Mouse (Mus musculus) embryonic facial prominence, embryonic 13.5 days (tissue): ENCODE results near the gene Gpr65. TPM values are rescaled to one million over a fixed set of nuclear protein-coding genes. Genes with fewer than 3 reads are reported as not detected.
"Not testable (repeated sequence)": the region's sequence is repeated elsewhere in the genome, so short reads cannot be mapped to it uniquely, and the experiment has no call there.

Experiments used
- ATAC-seq: fragments of 200-750 bp; cut with Nextera tagmentation; 2 replicates; pipeline ENCODE4 v1.8.0; 2017; ENCODE audit warnings: low read depth; ENCODE audit not compliant: insufficient number of reproducible peaks, insufficient read depth, low FRiP score, low TSS enrichment
- H3K27ac ChIP-seq: fragments of 300-500 bp; sonication (generic); 2 replicates; pipeline ENCODE4 v1.5.1; 2015; ENCODE audit warnings: moderate library complexity, mild to moderate bottlenecking, inconsistent platforms
- H3K27me3 ChIP-seq: fragments of 300-500 bp; sonication (generic); 2 replicates; pipeline ENCODE4 v1.6.1; 2015; ENCODE audit warnings: mild to moderate bottlenecking, inconsistent platforms
- H3K36me3 ChIP-seq: fragments of 300-500 bp; sonication (generic); 2 replicates; pipeline ENCODE4 v1.6.1; 2015; ENCODE audit warnings: mild to moderate bottlenecking, inconsistent platforms
- H3K4me1 ChIP-seq: fragments of 300-500 bp; sonication (generic); 2 replicates; pipeline ENCODE4 v1.6.1; 2015; ENCODE audit warnings: inconsistent platforms
- H3K4me2 ChIP-seq: fragments of 300-500 bp; sonication (generic); 2 replicates; pipeline ENCODE4 v1.6.1; 2015; ENCODE audit warnings: moderate library complexity, mild to moderate bottlenecking, inconsistent platforms
- H3K4me3 ChIP-seq: fragments of 300-500 bp; sonication (generic); 2 replicates; pipeline ENCODE4 v1.5.1; 2015; ENCODE audit warnings: mild to moderate bottlenecking, inconsistent platforms
- H3K9ac ChIP-seq: fragments of 300-500 bp; sonication (generic); 2 replicates; pipeline ENCODE4 v1.6.1; 2015; ENCODE audit warnings: mild to moderate bottlenecking, inconsistent platforms
- H3K9me3 ChIP-seq: fragments of 300-500 bp; sonication (generic); 2 replicates; pipeline ENCODE4 v1.6.1; 2016; ENCODE audit warnings: inconsistent platforms
- WGBS: fragments of 180-500 bp; shearing (Covaris S2); methylation state at CpG from one replicate; pipeline ENCODE4 v1.1.7; 2015; ENCODE audit warnings: mixed read lengths; 5-methylcytosine and 5-hydroxymethylcytosine counted together
- polyA plus RNA-seq: library from polyadenylated mRNA; unstranded; fragments of >200 nt; fragmentation: Nextera tagmentation; extraction: Ambion mirVana; gene quantifications from 2 replicates; pipeline ENCODE4 v1.2.1, GENCODE M21; 2015

The Gpr65 gene
- polyA plus RNA-seq, 1 experiment from 2014 or later: 1.0 TPM

DNA sequence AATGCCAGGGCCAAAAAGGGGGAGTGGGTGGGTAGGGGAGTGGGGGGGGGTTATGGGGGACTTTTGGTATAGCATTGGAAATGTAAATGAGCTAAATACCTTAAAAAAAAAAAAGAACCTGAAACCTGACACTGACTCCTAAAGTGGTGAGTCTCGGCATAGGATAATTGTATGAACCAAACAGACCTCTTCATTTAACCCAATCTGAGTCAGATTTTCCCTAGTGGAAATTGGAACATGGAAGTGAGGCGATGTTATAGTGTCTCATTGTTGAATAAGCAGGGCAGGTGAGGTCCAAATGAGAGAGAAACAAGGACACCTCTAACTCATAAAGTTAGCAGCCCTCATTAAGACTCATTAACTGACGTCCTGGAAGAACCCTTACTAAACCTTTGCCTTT is 16.0 kb downstream of the Gpr65 start:
- ATAC-seq: no peak
- H3K4me1 ChIP-seq: peaks cover 10% of the 10 kb centered on the region
- H3K9ac ChIP-seq: no peak overlapping the region
- WGBS: 62% methylated on average over 3 of the region's 3 CpGs
- no peak overlapping the region for H3K27ac ChIP-seq
- no peaks in the 10 kb centered on the region for H3K36me3 ChIP-seq
- no peaks in the 10 kb centered on the region for H3K27me3 ChIP-seq
- no peaks in the 10 kb centered on the region for H3K9me3 ChIP-seq
- H3K4me3 ChIP-seq: no peak overlapping the region
- H3K4me2 ChIP-seq: no peak overlapping the region

DNA sequence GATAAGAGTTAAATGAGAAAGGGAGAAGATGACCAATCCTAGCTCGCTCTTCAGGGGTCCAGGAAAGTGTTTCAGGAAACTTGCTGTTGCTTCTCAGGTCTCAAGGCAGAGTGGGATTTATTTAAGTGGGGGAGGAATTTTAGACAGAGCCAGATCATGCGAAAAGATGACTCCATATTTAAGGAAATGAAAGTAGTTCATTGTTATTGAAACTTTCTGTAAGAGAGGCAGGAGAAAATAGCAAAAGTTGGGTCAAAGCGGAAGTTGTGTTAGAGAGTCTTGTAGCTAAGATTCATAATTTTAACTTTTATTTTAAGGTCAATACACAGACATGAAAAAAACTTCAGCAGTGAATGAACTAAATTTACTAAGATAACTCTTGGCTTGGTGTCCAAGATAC is 22.0 kb downstream of the Gpr65 start:
- Histone ChIP-seq H3K27ac (no peak overlapping the region), H3K4me2 (no peak overlapping the region), H3K36me3 (no peaks in the 10 kb centered on the region), H3K4me1 (no peaks in the 10 kb centered on the region), H3K27me3 (no peaks in the 10 kb centered on the region), H3K4me3 (no peak overlapping the region), H3K9me3 (no peaks in the 10 kb centered on the region), H3K9ac (no peak overlapping the region)
- 77% methylated on average over 3 of the region's 3 CpGs for WGBS
- no peak for ATAC-seq

DNA sequence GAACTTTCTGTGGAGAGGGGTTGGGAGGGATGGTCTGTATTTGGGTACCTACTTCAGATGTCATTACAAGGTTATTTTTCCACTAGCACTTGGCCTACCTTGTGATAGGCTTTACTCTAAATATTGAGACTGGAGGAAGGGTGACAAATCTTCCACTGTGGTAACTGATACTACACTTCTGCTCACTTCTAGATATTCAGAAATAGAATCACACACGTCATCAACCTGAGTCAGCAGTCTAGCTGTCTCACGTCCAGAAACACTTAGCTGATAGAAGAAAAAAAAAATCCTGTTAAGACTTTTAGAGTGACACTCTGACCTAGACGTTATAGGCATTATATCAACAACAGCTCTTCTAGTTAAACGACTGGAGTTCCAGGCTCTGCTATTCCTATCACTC is 23.8 kb downstream of the Gpr65 start:
- Histone ChIP-seq H3K27me3 (no peaks in the 10 kb centered on the region), H3K9ac (no peak overlapping the region), H3K4me2 (no peak overlapping the region), H3K4me1 (no peaks in the 10 kb centered on the region), H3K36me3 (no peaks in the 10 kb centered on the region), H3K9me3 (no peaks in the 10 kb centered on the region), H3K27ac (no peak overlapping the region), H3K4me3 (no peak overlapping the region)
- WGBS: 76% methylated on average over 4 of the region's 4 CpGs
- ATAC-seq: no peak

DNA sequence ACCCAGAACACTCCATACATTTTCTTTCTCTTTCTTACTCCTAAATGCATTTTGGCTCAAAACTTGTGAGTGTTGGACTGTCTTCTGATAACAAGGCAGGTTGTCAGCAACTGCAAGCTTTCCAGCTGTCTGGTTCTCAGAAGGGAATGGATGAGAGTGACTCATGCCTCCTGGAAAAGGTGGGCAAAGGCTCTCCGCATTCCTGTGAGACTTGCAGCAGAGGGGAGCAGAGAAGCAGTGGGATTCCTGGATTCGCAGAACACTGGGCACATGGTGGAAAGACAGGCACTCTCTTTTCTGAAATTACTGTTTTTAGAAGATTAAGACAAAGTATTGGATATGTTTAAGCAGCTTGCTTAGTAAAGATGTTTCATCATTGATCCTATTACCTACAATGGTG is 25.8 kb downstream of the Gpr65 start:
- Histone ChIP-seq H3K27me3 (no peaks in the 10 kb centered on the region), H3K4me2 (no peak overlapping the region), H3K27ac (no peak overlapping the region), H3K9me3 (no peaks in the 10 kb centered on the region), H3K4me3 (no peak overlapping the region), H3K4me1 (no peaks in the 10 kb centered on the region), H3K9ac (no peak overlapping the region), H3K36me3 (no peaks in the 10 kb centered on the region)
- 89% methylated on average over 2 of the region's 2 CpGs for WGBS
- no peak for ATAC-seq

DNA sequence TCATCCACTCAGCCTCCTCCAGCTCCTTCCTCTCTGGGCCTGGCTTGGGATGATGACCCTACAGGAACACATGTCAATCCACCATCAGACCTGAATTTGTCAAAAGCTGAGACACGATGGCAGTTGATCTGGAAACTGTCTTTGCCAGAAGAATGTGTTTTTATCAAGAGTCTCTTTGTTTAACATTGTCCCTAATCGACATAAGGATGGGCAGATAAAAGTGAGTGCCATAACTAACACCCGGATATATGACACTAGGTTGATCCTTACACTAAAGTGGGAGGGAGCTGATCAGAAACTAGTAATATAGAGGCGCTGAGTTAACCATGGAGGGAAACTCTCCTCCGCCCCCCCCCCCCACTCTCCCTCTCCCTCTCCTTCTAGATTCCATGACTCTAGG is 33.5 kb downstream of the Gpr65 start:
- Histone ChIP-seq H3K9ac (no peak overlapping the region), H3K4me3 (no peak overlapping the region), H3K9me3 (no peaks in the 10 kb centered on the region), H3K36me3 (no peaks in the 10 kb centered on the region), H3K4me2 (no peak overlapping the region), H3K27me3 (no peaks in the 10 kb centered on the region), H3K27ac (no peak overlapping the region), H3K4me1 (no peaks in the 10 kb centered on the region)
- whole genome bisulfite sequencing: 84% methylated on average over 5 of the region's 5 CpGs
- no peak for ATAC-seq

DNA sequence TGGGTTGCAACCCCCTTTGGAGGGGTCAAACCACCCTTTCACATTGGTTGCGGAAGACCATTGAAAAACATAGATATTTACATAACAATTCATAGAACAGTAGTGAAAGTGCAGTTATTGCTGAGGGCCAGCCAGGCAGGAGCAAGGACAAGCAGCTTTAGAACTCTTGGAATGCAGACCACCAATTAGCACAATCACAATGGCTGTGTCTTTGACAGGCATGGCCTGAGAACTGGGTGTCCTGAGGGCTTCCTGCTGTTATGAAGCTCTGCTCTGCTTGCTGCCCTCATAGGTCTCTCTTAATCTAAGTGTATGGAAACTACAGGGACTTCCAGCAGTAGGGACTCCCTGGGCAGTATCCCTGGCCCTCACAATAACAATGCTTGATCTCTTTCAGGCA is 34.6 kb downstream of the Gpr65 start:
- H3K9ac ChIP-seq: no peak overlapping the region
- no peak overlapping the region for H3K4me2 ChIP-seq
- H3K4me1 ChIP-seq: no peaks in the 10 kb centered on the region
- 87% methylated on average over 1 of the region's 1 CpGs for WGBS
- H3K9me3 ChIP-seq: no peaks in the 10 kb centered on the region
- no peak overlapping the region for H3K27ac ChIP-seq
- H3K4me3 ChIP-seq: no peak overlapping the region
- H3K36me3 ChIP-seq: no peaks in the 10 kb centered on the region
- no peaks in the 10 kb centered on the region for H3K27me3 ChIP-seq
- ATAC-seq: no peak

DNA sequence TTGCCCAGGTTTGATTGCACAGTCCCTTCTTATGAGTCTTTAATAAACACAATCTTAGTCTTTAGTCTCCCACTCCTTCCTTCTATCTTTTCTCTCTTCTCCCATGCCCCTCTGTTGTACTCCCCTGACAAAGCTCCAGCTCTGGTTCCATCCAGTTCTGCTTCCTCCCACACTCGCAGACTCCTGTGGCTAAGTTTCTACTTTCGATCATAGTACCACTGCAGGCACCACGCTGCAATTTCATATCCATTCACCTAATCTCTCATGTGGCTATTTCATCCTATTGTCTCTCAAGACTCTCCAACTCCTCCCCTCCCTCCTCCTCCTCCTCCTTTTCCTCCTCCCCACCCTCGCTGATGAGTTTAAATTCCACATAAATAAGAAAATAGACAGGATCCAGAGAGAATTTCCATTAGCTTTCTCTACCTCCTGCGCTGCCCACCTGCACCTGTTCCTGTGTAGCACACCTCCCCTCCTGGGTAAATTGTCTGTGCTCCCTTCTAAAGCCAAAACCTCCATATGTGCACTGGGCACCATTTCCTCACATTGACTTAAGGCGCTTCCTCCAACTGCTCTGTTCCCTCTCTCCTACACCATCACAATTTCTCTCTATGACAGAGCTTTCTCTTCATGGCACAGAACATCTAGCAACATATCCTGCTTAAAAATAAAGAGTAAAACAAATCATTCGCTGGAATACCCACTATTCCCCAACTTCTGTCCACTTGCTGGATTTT is 38.9 kb downstream of the Gpr65 start:
- 85% methylated on average over 7 of the region's 7 CpGs for WGBS
- Histone ChIP-seq H3K4me1 (no peaks in the 10 kb centered on the region), H3K9me3 (no peaks in the 10 kb centered on the region), H3K36me3 (no peaks in the 10 kb centered on the region), H3K27me3 (no peaks in the 10 kb centered on the region), H3K27ac (no peak overlapping the region), H3K4me3 (no peak overlapping the region), H3K4me2 (no peak overlapping the region), H3K9ac (no peak overlapping the region)
- no peak for ATAC-seq

DNA sequence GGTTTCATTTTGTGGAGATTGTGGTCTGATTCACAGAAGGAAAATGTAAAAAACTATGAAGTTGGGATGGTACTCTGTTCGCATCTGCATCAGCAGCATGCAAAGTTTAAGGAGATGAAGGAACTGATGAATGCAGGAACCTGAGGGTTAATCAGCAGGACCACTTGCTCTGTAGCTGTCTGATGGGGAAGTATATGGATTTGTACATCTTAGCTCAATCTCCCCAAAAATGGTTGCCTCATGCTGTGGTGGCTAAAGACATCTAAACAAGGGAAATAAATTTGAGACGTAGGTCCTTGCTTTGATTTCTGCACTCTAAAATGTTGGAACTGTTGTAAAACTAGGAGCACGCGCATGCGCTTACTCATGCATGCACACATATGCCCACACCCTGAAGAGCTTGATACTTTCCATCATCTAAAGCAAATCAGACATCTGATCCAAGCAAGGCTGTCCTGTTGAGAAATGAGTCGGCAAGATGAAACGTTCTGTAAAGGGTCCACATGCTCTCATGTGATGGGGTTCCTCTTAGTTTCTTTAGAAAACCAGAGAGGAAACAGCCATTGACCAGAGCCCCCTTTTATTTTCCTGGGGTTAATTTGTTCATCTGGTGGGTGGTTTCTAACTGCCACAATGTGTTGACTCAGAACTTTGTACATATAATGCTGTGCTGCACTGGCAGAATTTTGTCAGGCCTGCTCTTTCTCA is 43.1 kb downstream of the Gpr65 start:
- no peak overlapping the region for H3K9ac ChIP-seq
- H3K4me2 ChIP-seq: no peak overlapping the region
- no peak for ATAC-seq

DNA sequence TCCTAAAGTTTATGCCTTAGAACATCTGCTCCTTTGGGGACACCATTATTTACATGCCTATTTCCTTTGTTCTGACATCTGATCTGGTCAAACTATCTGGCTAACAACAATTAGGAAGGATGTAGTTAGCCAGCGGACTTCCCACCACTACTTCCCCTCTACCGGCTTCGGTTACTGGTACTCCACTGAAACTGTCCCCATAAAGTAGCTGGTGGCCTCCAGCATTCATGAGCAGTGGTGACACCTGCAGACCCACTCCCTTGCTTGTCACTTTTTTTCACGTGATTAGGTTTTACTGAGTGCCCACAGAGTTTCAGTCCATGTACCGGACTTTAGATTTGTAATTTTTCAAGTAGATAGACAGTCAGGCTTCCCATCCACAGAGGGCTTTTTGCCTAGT is 47.5 kb downstream of the Gpr65 start:
- no peak for ATAC-seq
- WGBS: 70% methylated on average over 5 of the region's 5 CpGs

More for the DNA sequence above, 43.1 kb downstream of the Gpr65 start:
- Histone ChIP-seq H3K4me1 (no peaks in the 10 kb centered on the region), H3K27ac (no peak overlapping the region), H3K36me3 (no peaks in the 10 kb centered on the region), H3K27me3 (no peaks in the 10 kb centered on the region), H3K4me3 (no peak overlapping the region), H3K9me3 (no peaks in the 10 kb centered on the region)
- WGBS: 78% methylated on average over 7 of the region's 7 CpGs

DNA sequence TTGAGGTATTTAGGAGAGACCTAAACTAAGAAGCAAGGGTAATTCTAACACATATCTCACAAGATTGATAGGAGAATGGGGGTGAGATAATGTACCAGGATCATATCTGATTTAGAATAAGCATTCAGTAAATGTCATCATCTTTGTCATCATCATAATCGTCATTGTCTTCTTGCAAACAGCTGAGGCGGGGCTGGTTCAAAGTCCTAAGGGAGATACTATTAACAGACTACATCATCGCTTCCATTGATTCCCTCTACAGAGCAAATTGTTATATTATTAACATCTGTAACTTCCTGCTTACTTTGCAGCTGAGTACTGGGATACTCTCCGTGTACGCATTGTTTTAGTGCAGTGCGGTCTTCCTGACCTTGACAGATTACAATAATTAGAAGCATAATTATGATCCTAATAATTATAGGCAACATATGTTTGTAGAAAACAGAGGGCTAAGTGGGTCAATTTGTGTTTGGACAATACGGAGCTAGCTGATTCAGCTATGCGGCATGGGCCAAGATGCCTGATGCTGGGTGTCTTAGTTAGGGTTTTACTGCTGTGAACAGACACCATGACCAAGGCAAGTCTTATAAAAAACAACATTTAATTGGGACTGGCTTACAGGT is 49.4 kb downstream of the Gpr65 start:
- Histone ChIP-seq H3K4me3 (no peak overlapping the region), H3K4me1 (no peaks in the 10 kb centered on the region), H3K36me3 (no peaks in the 10 kb centered on the region), H3K27me3 (no peaks in the 10 kb centered on the region), H3K9me3 (no peaks in the 10 kb centered on the region), H3K4me2 (no peak overlapping the region), H3K9ac (no peak overlapping the region), H3K27ac (no peak overlapping the region)
- WGBS: 77% methylated on average over 8 of the region's 8 CpGs
- ATAC-seq: no peak

More for the DNA sequence above, 47.5 kb downstream of the Gpr65 start:
- H3K27ac ChIP-seq: no peak overlapping the region
- no peaks in the 10 kb centered on the region for H3K36me3 ChIP-seq
- H3K27me3 ChIP-seq: no peaks in the 10 kb centered on the region
- H3K9ac ChIP-seq: no peak overlapping the region
- no peaks in the 10 kb centered on the region for H3K9me3 ChIP-seq
- no peak overlapping the region for H3K4me3 ChIP-seq
- no peak overlapping the region for H3K4me2 ChIP-seq
- H3K4me1 ChIP-seq: no peaks in the 10 kb centered on the region

DNA sequence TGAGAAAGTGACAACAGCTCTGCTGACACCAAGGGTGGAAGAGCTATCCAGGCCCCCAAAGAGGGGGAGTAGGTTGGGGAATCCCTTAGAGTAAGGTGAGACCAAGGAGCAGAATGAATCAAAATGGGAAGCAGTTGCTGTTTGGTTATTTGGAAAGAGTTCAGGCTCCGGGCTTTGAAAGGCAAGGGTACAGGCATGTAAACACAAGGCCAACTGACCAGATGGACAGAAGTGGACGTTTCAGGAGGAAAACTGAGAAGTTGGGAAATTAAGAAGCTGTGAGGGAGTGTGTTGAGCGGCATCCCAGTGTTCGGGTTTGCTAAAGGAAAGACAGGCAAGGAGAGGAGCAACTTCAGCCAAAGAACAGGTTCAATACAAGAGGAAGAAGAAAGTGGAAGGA is 54.0 kb downstream of the Gpr65 start:
- no peaks in the 10 kb centered on the region for H3K27me3 ChIP-seq
- no peak overlapping the region for H3K4me2 ChIP-seq
- H3K4me3 ChIP-seq: no peak overlapping the region
- WGBS: 78% methylated on average over 4 of the region's 4 CpGs
- H3K36me3 ChIP-seq: no peaks in the 10 kb centered on the region
- H3K9me3 ChIP-seq: no peaks in the 10 kb centered on the region
- no peak overlapping the region for H3K9ac ChIP-seq
- H3K27ac ChIP-seq: no peak overlapping the region
- H3K4me1 ChIP-seq: no peaks in the 10 kb centered on the region
- ATAC-seq: no peak

DNA sequence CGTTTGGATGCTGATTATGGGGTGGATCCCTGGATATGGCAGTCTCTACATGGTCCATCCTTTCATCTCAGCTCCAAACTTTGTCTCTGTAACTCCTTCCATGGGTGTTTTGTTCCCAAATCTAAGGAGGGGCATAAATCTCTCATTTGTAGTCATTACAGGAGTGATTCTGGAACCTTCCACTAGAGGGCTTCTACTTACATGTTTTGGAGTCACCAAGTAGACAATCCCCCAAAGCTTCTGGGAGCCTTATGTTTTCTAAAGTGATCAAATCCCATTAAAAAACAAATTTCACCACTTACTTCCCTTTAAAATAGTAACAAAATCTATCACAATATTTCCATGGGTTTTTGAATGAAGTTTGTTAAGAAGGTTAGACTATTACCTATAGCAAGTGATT is 55.7 kb downstream of the Gpr65 start:
- H3K9me3 ChIP-seq, H3K4me2 ChIP-seq, H3K27me3 ChIP-seq, ATAC-seq, H3K4me1 ChIP-seq, H3K27ac ChIP-seq, H3K4me3 ChIP-seq, H3K9ac ChIP-seq, H3K36me3 ChIP-seq: not testable (repeated sequence)
- no CpG with 5 or more reads among the region's 1 CpGs for WGBS
